Mouse (Mus musculus): Measurements from ENCODE around the gene Ddah2.

DNA sequence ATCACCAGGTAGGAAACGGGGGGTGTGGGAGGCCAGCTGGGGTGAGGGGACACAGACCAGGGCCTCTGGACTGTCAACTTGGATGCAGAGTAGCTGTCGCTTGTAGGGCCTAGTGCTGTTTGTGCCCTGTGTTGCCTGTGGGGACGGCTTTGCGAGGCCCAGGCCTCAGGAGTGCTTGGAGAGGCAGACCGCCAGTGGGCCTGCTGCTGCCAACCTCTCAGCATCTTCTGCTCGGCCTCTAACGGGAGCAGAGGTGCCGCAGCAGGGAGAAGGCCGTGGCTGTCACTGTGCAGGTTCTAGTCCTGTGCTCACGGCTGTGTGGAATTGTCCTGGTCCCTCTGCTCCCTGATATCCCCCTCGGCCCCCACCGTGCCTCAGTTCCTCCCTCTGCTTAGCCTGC, 37.8 kb downstream of the Ddah2 start:
- TF ChIP-seq GATA1 (IDR thresholded peaks at IDR 0.05; ENCODE audit: borderline replicate concordance, low read length) (no peak), CTCF (IDR thresholded peaks at IDR 0.05; ENCODE audit: low read depth, low read length) (no peak), POLR2AphosphoS5 (IDR thresholded peaks at IDR 0.05; ENCODE audit: insufficient replicate concordance, low read depth, low read length) (no peak)
